Mouse (Mus musculus) MEL (cell line): ENCODE results near the gene Coq8b.

Source experiments
- MEF2A ChIP-seq: IDR thresholded peaks from 2 replicates; pipeline ENCODE4 v1.6.1; 2014; ENCODE audit warnings: low read depth, mild to moderate bottlenecking, inconsistent platforms, low read length, improper control_type of control experiment; ENCODE audit not compliant: poor library complexity, insufficient replicate concordance, severe bottlenecking; ENCODE audit errors: extremely low read depth
- MYC ChIP-seq: IDR thresholded peaks from 2 replicates; pipeline ENCODE4 v1.6.1; 2011; ENCODE audit warnings: low read depth, mild to moderate bottlenecking, low read length, improper control_type of control experiment, moderate library complexity
- POLR2A ChIP-seq, 2 experiments: IDR thresholded peaks; 2 replicates each; pipeline ENCODE4 v1.6.1; 2011 to 2012; ENCODE audit warnings: low read length in 2 of 2, mild to moderate bottlenecking in 2 of 2, control low read depth in 1 of 2, improper control_type of control experiment in 1 of 2, low read depth in 1 of 2, moderate library complexity in 1 of 2; ENCODE audit not compliant: control insufficient read depth in 1 of 2, insufficient read depth in 1 of 2, poor library complexity in 1 of 2
- POLR2AphosphoS2 ChIP-seq: IDR thresholded peaks from 2 replicates; pipeline ENCODE4 v1.6.1; 2011; ENCODE audit warnings: low read length, improper control_type of control experiment

GRCm38 (mm10) chr7:27189271-27189931 lies 43.4 kb upstream of the Coq8b start:
- TF ChIP-seq MEF2A (no peak), POLR2A (IDR thresholded peaks at IDR 0.05; ENCODE audit: control insufficient read depth in 1 of 2, insufficient read depth in 1 of 2, low read depth in 1 of 2, low read length in 2 of 2, poor library complexity in 1 of 2) (no peak; a peak in 1 of 4 replicates), POLR2AphosphoS2 (no peak), MYC (no peak)
